Mouse (Mus musculus): Measurements from ENCODE around the gene Calr4. TPM values are rescaled to one million over a fixed set of nuclear protein-coding genes. Genes with fewer than 3 reads are reported as not detected.

Gene Calr4
- total RNA-seq, 2 experiments from 2014 or later = 0.62 to 0.76 TPM

DNA sequence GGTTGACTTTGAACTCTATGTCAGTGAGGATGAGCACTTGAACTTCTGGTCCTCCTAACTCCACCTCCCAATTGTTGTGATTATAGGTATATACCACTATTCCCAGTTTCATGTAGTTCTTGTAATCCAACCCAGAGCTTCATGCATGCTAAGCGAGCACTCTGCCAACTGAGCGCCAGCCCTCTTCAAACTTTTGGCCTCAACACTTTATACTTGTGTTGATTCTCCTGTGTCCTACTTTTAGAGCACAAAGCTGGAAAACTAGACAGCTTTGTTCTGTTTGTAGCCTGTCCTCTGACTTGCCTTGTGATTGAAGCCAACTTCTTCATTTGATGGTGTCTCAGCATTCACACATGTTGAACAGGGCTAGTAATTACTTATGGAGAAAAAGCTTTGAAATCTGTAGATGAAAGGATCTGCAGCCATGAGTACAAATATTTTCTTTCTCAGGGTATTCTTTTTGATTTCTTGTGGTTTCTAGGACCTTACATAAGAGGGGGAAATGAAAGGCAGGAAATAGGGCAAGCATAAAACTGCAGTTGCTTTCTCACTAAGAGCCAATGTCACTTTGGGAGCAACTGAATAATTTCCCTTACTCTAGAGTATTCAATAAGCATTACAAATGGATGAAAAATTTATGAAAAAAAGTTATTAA, 39.4 kb downstream of the Calr4 start:
- DNase-seq (ENCODE audit: low spot score in 2 of 2) = no peak

- peak; percentile 82 to 89 for DNase-seq (ENCODE audit: low spot score in 2 of 2)
These were observed 45.6 kb downstream of the Calr4 start, which contains the start of gene Eps15 for GRCm38 (mm10) chr4:109279689-109280458. Gene Eps15, plus strand, starts transcription at chr4:109280268.

DNA sequence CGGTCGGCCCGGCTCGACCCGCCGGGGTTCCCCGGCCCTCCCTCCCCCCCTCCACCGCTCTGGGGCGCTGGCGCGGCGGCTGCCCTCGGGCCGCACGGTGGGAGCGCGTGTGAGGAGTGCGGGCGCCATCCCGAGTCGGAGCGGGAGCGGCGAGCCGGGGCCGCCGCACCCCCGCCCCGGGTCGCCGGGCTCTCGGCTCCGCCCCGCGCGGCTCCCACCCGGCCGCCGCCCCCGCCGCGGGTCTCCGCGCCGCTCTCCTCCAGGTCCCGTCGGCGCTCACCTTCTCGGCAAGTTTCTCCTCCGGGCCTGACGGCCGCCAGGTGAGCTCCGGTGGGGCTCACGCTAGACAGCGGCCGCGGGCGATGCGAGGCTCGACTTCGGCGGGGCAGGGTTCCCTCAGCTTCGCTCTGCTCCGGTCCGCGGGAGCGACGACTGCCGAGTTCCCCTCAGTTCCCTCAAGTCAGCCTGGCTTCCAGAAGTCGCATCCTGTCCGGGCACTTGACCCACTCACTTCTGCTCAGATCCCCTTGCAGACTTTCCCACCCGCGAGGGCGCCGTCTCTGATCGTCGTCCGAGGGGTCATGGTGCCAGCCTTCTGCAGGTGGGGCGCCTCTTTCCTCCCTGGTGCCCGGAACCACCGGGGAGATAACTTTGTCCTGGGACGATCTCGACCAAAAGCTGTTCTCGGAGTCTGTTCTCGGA, 46.3 kb downstream of the Calr4 start:
- DNase-seq (ENCODE audit: low spot score in 2 of 2) = peak; percentile 14 to 22

GRCm38 (mm10) chr4:109281161-109281560, 46.9 kb downstream of the Calr4 start:
- no peak for DNase-seq (ENCODE audit: low spot score in 2 of 2)

- DNase-seq (ENCODE audit: low spot score in 2 of 2) = no peak
These were observed 47.7 kb downstream of the Calr4 start for GRCm38 (mm10) chr4:109281946-109282345.

- no peak for DNase-seq (ENCODE audit: low spot score in 2 of 2)
These were observed 60.3 kb downstream of the Calr4 start for GRCm38 (mm10) chr4:109294629-109295028.

GRCm38 (mm10) chr4:109296510-109296909, 62.2 kb downstream of the Calr4 start:
- DNase-seq (ENCODE audit: low spot score in 2 of 2) = no peak

- DNase-seq (ENCODE audit: low spot score in 2 of 2) = no peak
These were observed 64.9 kb downstream of the Calr4 start for GRCm38 (mm10) chr4:109299136-109299535.

Other genes with a start within 250 kb of the Calr4 start
- 100 to 1,000 TPM; 112 to 117 TPM for gene Nrd1, start 233.8 kb upstream of the Calr4 start, total RNA-seq (2021)
- gene Osbpl9, start 32.2 kb upstream of the Calr4 start, total RNA-seq (2021) = 100 to 1,000 TPM; 116 to 120 TPM
- gene Eps15, start 45.8 kb downstream of the Calr4 start, total RNA-seq (2021) = 10 to 100 TPM; 71.2 to 79.8 TPM
- gene Ttc39a, start 172.1 kb downstream of the Calr4 start, total RNA-seq (2021) = 10 to 100 TPM; 10.9 to 11.0 TPM

All from adrenal gland, postnatal 4 days (tissue).